Mouse (Mus musculus): ENCODE results near the gene Fam174b. TPM values are rescaled to one million over a fixed set of nuclear protein-coding genes. Genes with fewer than 3 reads are reported as not detected.

Gene Fam174b
- polyA plus RNA-seq, 1 experiment from 2014 or later = 63.0 TPM

DNA sequence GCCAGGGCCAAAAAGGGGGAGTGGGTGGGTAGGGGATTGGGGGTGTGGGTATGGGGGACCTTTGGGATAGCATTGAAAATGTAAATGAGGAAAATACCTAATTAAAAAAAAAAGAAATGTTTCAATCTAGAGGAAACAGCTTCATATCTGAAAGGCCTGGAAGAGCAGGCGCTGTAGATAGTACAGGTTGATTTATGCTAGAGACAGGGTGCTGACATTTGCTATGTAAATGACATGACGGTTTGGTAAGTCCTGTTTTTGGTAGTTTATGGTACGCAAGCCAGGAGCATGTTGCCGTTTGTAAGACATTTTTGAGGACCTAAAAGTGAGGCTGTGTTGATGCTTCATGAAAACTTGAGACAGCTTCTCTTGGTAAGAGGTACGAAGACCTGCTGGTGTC lies 24.6 kb downstream of the Fam174b start:
- H3K9ac ChIP-seq (ENCODE audit: low read length) = no peak overlapping the region
- peaks cover 3% of the 10 kb centered on the region; the same call in 1 of the 2 replicates for H3K36me3 ChIP-seq (ENCODE audit: control insufficient read depth, insufficient read depth)
- no peaks in the 10 kb centered on the region for H3K27me3 ChIP-seq (ENCODE audit: control insufficient read depth, insufficient read depth, low read length)
- no peak overlapping the region for H3K4me3 ChIP-seq (ENCODE audit: low read length)
- peaks cover 13% of the 10 kb centered on the region for H3K4me1 ChIP-seq (ENCODE audit: control insufficient read depth, insufficient read depth, low read length)
- no peak for ATAC-seq (replicated peaks; ENCODE audit: extremely low read depth, insufficient read depth, low FRiP score)
- H3K9me3 ChIP-seq (replicated peaks; ENCODE audit: control insufficient read depth, low read length) = 0 out of 2 replicates have a peak, but pooled peaks cover 3% of the 10 kb centered on the region
- 76% methylated on average over 5 of the region's 5 CpGs for WGBS
- no peak overlapping the region for H3K4me2 ChIP-seq (ENCODE audit: low read depth, low read length)
- H3K27ac ChIP-seq (ENCODE audit: low read length) = no peak overlapping the region

DNA sequence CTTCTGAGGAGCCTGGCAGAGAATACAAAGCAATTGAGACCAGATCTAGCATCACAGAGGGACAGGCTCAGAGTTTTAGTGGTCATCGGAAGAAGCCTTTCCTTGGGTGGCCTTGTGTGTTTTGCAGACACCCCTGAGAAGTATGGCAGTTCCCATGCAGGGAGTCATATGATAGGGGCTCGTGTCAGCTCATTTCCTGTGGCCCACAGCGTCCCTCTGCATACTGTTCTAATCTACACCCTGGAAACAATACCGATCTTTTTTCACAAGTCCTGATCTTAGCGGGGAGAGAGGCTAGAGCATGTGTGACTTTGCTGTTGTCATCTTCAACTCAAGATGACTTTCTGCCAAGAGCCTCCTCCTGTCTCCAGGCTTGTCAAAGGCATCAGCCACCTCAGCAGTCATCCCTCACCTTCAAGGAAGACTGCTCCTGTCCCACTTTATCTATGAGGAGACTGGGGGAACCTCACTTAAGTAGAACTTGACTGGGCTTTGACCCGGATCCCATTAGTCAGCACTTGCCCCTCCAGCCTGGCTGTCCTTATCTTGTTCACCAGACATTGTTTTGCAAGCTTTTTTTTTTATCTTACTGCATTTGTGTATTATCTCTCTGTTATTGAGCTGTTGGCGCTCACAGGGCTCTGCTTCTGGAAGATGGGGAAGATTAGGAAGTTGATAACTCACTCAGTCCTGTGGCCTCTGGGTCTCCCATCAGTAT lies 25.2 kb downstream of the Fam174b start:
- no peak overlapping the region for H3K9ac ChIP-seq (ENCODE audit: low read length)
- no peak overlapping the region for H3K4me3 ChIP-seq (ENCODE audit: low read length)
- no peak overlapping the region for H3K27ac ChIP-seq (ENCODE audit: low read length)
- no peaks in the 10 kb centered on the region for H3K27me3 ChIP-seq (ENCODE audit: control insufficient read depth, insufficient read depth, low read length)
- H3K4me2 ChIP-seq (ENCODE audit: low read depth, low read length) = no peak overlapping the region
- 37% methylated on average over 7 of the region's 7 CpGs for WGBS
- H3K9me3 ChIP-seq (replicated peaks; ENCODE audit: control insufficient read depth, low read length) = 0 out of 2 replicates have a peak, but pooled peaks cover 3% of the 10 kb centered on the region
- ATAC-seq (replicated peaks; ENCODE audit: extremely low read depth, insufficient read depth, low FRiP score) = no peak
- peaks cover 13% of the 10 kb centered on the region for H3K4me1 ChIP-seq (ENCODE audit: control insufficient read depth, insufficient read depth, low read length)
- H3K36me3 ChIP-seq (ENCODE audit: control insufficient read depth, insufficient read depth) = peaks cover 3% of the 10 kb centered on the region; the same call in 1 of the 2 replicates

DNA sequence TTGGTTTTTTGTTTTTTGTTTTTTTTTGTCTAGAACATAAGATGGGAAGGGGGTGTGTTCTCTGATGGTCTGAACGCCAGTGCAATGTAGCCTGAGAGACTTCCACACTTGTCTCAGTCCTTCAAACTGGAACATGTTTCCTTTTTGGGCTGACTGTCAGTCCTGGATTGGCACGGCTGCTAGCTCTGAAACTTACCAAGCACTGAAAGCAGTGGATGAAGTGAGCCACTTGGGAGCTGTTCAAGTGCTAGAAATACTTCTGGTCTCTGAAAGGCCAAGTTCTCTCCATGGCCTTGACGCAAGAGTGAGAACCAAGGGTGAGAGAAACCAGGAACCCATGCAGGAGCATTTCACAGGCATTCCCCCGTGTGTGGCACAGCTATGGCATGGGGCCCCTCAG lies 29.1 kb downstream of the Fam174b start:
- no peak overlapping the region for H3K4me2 ChIP-seq (ENCODE audit: low read depth, low read length)

DNA sequence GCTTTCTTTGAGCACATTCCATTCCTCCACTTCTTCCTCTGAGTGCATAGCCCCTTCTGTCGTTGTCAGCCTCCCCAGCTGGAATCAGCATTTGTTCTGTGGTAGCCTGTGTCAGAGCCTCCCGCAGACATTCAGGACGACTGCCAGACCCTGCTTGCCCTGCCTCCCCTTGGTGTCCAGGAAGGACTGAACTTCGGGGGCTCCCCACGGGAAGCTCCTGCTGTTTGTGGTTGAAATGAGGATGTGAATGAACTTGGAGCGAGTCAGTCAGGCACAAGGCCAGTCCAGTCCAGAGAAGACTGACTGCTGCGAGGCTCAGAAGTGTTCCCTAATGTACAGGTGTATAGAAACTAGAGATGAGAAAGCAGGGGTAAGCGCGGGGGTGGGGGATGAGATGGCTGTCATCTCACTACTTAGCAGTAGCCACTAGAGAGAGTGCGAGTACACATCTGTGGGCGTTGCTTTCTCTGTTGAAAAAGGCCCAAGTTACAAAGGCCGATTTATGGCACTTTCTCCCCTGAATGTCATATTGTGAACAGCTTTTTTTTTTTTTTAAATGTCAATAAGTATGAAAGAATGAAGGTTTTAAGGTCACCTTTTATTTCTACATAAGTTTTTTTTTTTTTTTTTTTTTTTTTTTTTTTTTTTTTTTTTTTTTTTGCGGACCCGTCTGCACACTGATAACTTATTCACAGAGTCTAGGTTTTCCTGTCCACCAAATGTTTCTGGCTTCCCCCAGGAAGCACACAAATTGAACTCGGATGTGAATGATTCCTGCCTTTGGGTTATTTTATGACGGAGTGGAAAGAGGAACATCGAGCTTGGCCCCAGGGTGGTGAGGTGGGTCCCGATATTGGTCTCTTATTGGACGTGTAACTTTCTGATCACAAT lies 31.5 kb downstream of the Fam174b start:
- H3K4me1 ChIP-seq (ENCODE audit: control insufficient read depth, insufficient read depth, low read length) = peaks cover 34% of the 10 kb centered on the region
- H3K4me2 ChIP-seq (ENCODE audit: low read depth, low read length) = peak overlapping the region; percentile 47
- WGBS = 35% methylated on average over 19 of the region's 19 CpGs
- H3K27ac ChIP-seq (ENCODE audit: low read length) = peak overlapping the region; percentile 48; the same call in 1 of the 2 replicates
- no peaks in the 10 kb centered on the region for H3K27me3 ChIP-seq (ENCODE audit: control insufficient read depth, insufficient read depth, low read length)
- H3K9ac ChIP-seq (ENCODE audit: low read length) = peak overlapping the region; percentile 26; the same call in 1 of the 2 replicates
- 0 out of 2 replicates have a peak, but pooled peaks cover 4% of the 10 kb centered on the region for H3K9me3 ChIP-seq (replicated peaks; ENCODE audit: control insufficient read depth, low read length)
- 0 out of 2 replicates have a peak, but pooled peaks have one; percentile 40 for ATAC-seq (replicated peaks; ENCODE audit: extremely low read depth, insufficient read depth, low FRiP score)
- peak overlapping the region; percentile 5; the same call in 1 of the 2 replicates for H3K4me3 ChIP-seq (ENCODE audit: low read length)
- 0 out of 2 replicates have a peak, but pooled peaks cover 3% of the 10 kb centered on the region for H3K36me3 ChIP-seq (ENCODE audit: control insufficient read depth, insufficient read depth)

More for the DNA sequence above, 29.1 kb downstream of the Fam174b start:
- no peak overlapping the region for H3K4me3 ChIP-seq (ENCODE audit: low read length)
- H3K4me1 ChIP-seq (ENCODE audit: control insufficient read depth, insufficient read depth, low read length) = peaks cover 30% of the 10 kb centered on the region
- ATAC-seq (replicated peaks; ENCODE audit: extremely low read depth, insufficient read depth, low FRiP score) = peak; percentile 15; the same call in 1 of the 2 replicates
- H3K9me3 ChIP-seq (replicated peaks; ENCODE audit: control insufficient read depth, low read length) = 0 out of 2 replicates have a peak, but pooled peaks cover 4% of the 10 kb centered on the region
- peaks cover 3% of the 10 kb centered on the region; the same call in 1 of the 2 replicates for H3K36me3 ChIP-seq (ENCODE audit: control insufficient read depth, insufficient read depth)
- 45% methylated on average over 4 of the region's 4 CpGs for WGBS
- H3K27ac ChIP-seq (ENCODE audit: low read length) = peak overlapping the region; percentile 60
- H3K27me3 ChIP-seq (ENCODE audit: control insufficient read depth, insufficient read depth, low read length) = no peaks in the 10 kb centered on the region
- H3K9ac ChIP-seq (ENCODE audit: low read length) = no peak overlapping the region

DNA sequence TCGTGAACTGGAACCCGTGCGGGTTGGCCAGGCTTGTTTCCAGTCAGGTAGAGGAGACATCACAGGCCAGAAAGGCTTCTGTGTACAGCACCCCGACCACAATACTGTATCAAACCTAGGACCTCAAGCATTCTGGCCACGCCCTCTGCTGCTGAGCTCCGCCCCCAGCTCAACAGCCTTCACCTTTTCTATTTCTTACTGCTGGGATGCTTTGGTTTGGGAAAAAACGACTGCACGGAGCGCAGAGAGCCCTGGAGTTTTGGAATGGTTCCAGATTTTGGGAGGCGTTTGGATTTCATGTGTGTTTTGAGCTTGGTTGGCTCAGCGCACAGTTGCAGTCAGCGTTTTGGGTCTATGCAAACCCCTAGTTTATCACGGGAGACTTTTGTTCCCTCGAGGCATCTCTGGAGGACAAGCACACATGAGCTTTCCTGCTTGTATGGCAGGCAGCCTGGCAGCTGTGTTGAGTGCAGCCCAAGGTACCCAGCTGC lies 32.2 kb downstream of the Fam174b start:
- Histone ChIP-seq H3K4me2 (ENCODE audit: low read depth, low read length) (0 out of 2 replicates have a peak overlapping the region, but pooled peaks have one; percentile 4), H3K9ac (ENCODE audit: low read length) (no peak overlapping the region), H3K4me1 (ENCODE audit: control insufficient read depth, insufficient read depth, low read length) (peaks cover 34% of the 10 kb centered on the region), H3K27me3 (ENCODE audit: control insufficient read depth, insufficient read depth, low read length) (no peaks in the 10 kb centered on the region), H3K4me3 (ENCODE audit: low read length) (no peak overlapping the region), H3K9me3 (replicated peaks; ENCODE audit: control insufficient read depth, low read length) (0 out of 2 replicates have a peak, but pooled peaks cover 4% of the 10 kb centered on the region), H3K27ac (ENCODE audit: low read length) (no peak overlapping the region), H3K36me3 (ENCODE audit: control insufficient read depth, insufficient read depth) (0 out of 2 replicates have a peak, but pooled peaks cover 2% of the 10 kb centered on the region)
- WGBS = 52% methylated on average over 14 of the region's 14 CpGs
- no peak for ATAC-seq (replicated peaks; ENCODE audit: extremely low read depth, insufficient read depth, low FRiP score)

DNA sequence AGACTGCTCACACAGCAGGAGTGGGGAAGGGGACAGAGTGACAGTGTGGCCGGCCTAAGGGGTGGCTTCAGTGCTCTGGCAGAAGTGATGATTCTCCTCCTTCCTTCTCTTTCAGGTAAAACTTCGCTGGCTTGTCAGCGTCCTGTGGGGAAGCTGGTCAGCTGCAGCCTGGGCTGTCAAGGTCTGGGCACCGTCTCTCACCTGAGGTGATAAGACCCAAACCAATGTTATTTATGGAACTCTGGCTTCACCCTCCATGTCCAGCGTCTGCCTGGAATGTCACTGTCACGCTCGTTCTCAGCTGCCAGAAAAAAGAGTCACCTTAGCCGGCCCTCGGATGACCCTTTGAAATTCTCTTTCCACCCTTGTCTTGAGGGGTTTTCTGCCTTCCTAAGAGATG lies 34.7 kb downstream of the Fam174b start:
- WGBS = 42% methylated on average over 9 of the region's 9 CpGs
- no peak for ATAC-seq (replicated peaks; ENCODE audit: extremely low read depth, insufficient read depth, low FRiP score)
- Histone ChIP-seq H3K9me3 (replicated peaks; ENCODE audit: control insufficient read depth, low read length) (0 out of 2 replicates have a peak, but pooled peaks cover 4% of the 10 kb centered on the region), H3K27me3 (ENCODE audit: control insufficient read depth, insufficient read depth, low read length) (no peaks in the 10 kb centered on the region), H3K4me3 (ENCODE audit: low read length) (no peak overlapping the region), H3K4me2 (ENCODE audit: low read depth, low read length) (no peak overlapping the region), H3K9ac (ENCODE audit: low read length) (no peak overlapping the region), H3K36me3 (ENCODE audit: control insufficient read depth, insufficient read depth) (no peaks in the 10 kb centered on the region), H3K27ac (ENCODE audit: low read length) (no peak overlapping the region), H3K4me1 (ENCODE audit: control insufficient read depth, insufficient read depth, low read length) (peaks cover 28% of the 10 kb centered on the region)

DNA sequence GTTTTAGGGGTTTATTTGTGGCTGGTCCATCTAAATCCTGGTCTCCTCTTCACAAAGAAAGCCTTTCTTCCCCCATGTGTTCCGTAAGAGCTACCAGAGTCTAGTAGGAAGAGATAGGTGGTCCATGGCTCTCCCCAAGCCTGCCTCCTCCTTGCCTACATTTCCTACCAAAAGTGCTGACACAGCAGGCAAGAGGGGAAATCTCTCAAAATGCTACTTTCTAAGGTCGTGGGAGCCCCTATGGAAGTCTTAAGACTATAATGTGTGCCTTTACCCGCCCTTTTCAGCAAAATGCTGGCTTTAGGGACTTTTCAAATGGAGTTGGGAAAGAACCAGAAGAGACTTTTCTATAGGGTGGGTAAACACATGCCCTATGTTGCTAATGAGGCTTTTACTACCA lies 37.7 kb downstream of the Fam174b start:
- no peak overlapping the region for H3K27ac ChIP-seq (ENCODE audit: low read length)
- H3K9ac ChIP-seq (ENCODE audit: low read length) = no peak overlapping the region
- H3K4me1 ChIP-seq (ENCODE audit: control insufficient read depth, insufficient read depth, low read length) = peaks cover 14% of the 10 kb centered on the region
- H3K9me3 ChIP-seq (replicated peaks; ENCODE audit: control insufficient read depth, low read length) = 0 out of 2 replicates have a peak, but pooled peaks cover 4% of the 10 kb centered on the region
- no peak overlapping the region for H3K4me2 ChIP-seq (ENCODE audit: low read depth, low read length)
- no peaks in the 10 kb centered on the region for H3K36me3 ChIP-seq (ENCODE audit: control insufficient read depth, insufficient read depth)
- 75% methylated on average over 3 of the region's 3 CpGs for WGBS
- no peak overlapping the region for H3K4me3 ChIP-seq (ENCODE audit: low read length)
- ATAC-seq (replicated peaks; ENCODE audit: extremely low read depth, insufficient read depth, low FRiP score) = no peak
- H3K27me3 ChIP-seq (ENCODE audit: control insufficient read depth, insufficient read depth, low read length) = no peaks in the 10 kb centered on the region

DNA sequence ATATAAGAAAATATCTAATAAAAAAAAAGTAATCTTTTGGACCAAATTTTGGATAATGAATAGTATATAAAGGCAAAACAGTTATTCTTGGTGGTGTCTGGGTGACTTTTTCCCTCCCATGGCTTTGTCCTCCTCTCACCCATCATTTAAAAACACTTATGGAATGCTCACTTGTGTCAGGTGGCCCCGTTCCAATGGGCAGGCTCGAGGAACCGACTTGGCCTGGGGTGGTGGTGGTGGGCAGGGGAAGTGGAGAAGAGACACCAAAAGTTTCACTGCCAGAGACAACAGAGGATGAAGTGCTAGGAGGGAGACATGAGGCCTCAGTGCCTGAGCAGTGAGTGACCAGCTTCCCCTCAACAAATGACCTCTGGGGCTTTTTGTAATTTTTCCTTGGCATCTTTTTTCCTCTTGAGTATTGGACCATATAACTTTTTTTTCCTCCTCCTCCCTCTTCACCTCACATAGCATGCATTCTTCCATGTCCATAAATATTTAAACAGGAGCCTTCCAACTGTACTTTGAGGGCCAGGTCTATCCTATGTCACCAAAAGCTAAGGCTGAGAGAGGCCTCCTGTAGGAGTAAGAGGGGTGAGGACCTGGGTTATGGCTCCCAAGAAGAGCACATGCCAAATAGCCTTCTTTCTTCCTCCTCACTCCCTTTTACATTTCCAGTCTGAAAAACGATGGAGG lies 44.8 kb downstream of the Fam174b start:
- Histone ChIP-seq H3K4me1 (ENCODE audit: control insufficient read depth, insufficient read depth, low read length) (peaks cover 5% of the 10 kb centered on the region), H3K4me3 (ENCODE audit: low read length) (no peak overlapping the region), H3K9me3 (replicated peaks; ENCODE audit: control insufficient read depth, low read length) (no peaks in the 10 kb centered on the region), H3K27me3 (ENCODE audit: control insufficient read depth, insufficient read depth, low read length) (no peaks in the 10 kb centered on the region), H3K27ac (ENCODE audit: low read length) (no peak overlapping the region), H3K4me2 (ENCODE audit: low read depth, low read length) (no peak overlapping the region), H3K36me3 (ENCODE audit: control insufficient read depth, insufficient read depth) (no peaks in the 10 kb centered on the region), H3K9ac (ENCODE audit: low read length) (no peak overlapping the region)
- ATAC-seq (replicated peaks; ENCODE audit: extremely low read depth, insufficient read depth, low FRiP score) = no peak
- 67% methylated on average over 4 of the region's 4 CpGs for WGBS
